Mouse (Mus musculus) midbrain, embryonic 15.5 days (tissue): Measurements from ENCODE around the gene Fads2. TPM values are rescaled to one million over a fixed set of nuclear protein-coding genes. Genes with fewer than 3 reads are reported as not detected.

Experiments
- ATAC-seq: fragments of 200-750 bp; cut with Nextera tagmentation; replicated peaks from 2 replicates; pipeline ENCODE4 v1.8.0; 2017; ENCODE audit warnings: moderate TSS enrichment
- H3K27ac ChIP-seq: fragments of 300-500 bp; sonication (generic); 2 replicates; pipeline ENCODE4 v1.5.1; 2015; ENCODE audit warnings: mild to moderate bottlenecking, inconsistent platforms
- H3K27me3 ChIP-seq: fragments of 300-500 bp; sonication (generic); replicated peaks from 2 replicates; pipeline ENCODE4 v1.6.1; 2015; ENCODE audit warnings: inconsistent platforms
- H3K36me3 ChIP-seq: fragments of 300-500 bp; sonication (generic); replicated peaks from 2 replicates; pipeline ENCODE4 v1.6.1; 2015; ENCODE audit warnings: inconsistent platforms
- H3K4me1 ChIP-seq: fragments of 300-500 bp; sonication (generic); 2 replicates; pipeline ENCODE4 v1.6.1; 2015; ENCODE audit warnings: inconsistent platforms
- H3K4me2 ChIP-seq: fragments of 300-500 bp; sonication (generic); 2 replicates; pipeline ENCODE4 v1.6.1; 2015; ENCODE audit warnings: inconsistent platforms, mild to moderate bottlenecking, moderate library complexity
- H3K4me3 ChIP-seq: fragments of 300-500 bp; sonication (generic); 2 replicates; pipeline ENCODE4 v1.5.1; 2015; ENCODE audit warnings: mild to moderate bottlenecking, inconsistent platforms
- H3K9ac ChIP-seq: fragments of 300-500 bp; sonication (generic); 2 replicates; pipeline ENCODE4 v1.6.1; 2015; ENCODE audit warnings: mild to moderate bottlenecking, inconsistent platforms
- H3K9me3 ChIP-seq: fragments of 300-500 bp; sonication (generic); 2 replicates; pipeline ENCODE4 v1.6.1; 2016; ENCODE audit warnings: inconsistent platforms
- WGBS: fragments of 180-500 bp; shearing (Covaris S2); methylation state at CpG from one replicate; pipeline ENCODE4 v1.1.7; 2015; ENCODE audit warnings: mixed read lengths; 5-methylcytosine and 5-hydroxymethylcytosine counted together
- polyA plus RNA-seq: library from polyadenylated mRNA; unstranded; fragments of >200 nt; fragmentation: Nextera tagmentation; extraction: Ambion mirVana; gene quantifications from 2 replicates; pipeline ENCODE4 v1.2.1, GENCODE M21; 2015

Fads2 gene
- polyA plus RNA-seq, 1 experiment from 2014 or later, result 215 TPM

DNA sequence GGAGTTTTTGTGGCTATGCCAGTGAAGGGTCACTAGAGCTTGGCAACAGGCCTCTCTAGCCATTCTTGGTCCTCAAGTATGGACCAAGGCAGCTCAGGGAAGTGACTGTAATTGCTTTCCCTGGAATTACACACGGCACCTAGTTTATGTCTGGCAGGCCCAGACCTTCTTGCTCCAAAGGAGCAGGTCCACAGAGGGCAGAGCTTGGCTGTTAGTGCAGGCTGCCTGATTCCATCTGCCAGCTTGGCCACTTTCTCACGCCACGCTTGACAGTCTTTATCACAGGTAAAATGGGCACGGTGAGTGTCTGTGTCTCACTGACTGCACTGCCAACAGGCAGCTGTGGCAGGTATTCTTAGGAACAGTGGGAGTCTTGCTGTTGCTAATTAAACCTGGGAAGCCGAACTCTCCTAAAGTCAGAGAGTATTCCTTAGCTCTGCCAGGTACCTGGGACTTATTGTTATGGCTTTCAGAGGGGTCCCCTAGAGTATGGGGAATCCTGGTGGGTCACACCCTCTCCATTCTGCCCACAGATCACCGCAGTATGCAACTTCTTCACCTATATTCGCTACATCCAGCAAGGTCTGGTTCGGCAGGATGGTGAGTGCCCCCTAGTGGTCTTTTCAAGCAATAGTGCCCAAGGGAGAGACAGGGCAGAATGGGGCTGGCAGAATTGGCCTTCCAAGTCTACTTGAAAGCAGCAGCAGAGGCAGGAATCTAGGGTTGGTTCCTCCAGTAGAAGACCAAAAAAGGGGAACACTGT, 68.2 kb downstream of the Fads2 start:
- Histone ChIP-seq H3K4me3 (no peak overlapping the region), H3K4me2 (no peak overlapping the region), H3K27ac (no peak overlapping the region), H3K9ac (no peak overlapping the region), H3K4me1 (no peaks in the 10 kb centered on the region), H3K27me3 (no peaks in the 10 kb centered on the region), H3K9me3 (no peaks in the 10 kb centered on the region), H3K36me3 (no peaks in the 10 kb centered on the region)
- WGBS, result 33% methylated on average over 8 of the region's 8 CpGs
- peak; percentile 57 for ATAC-seq

GRCm38 (mm10) chr19:10029746-10030145, 71.8 kb downstream of the Fads2 start:
- Histone ChIP-seq H3K9me3 (no peaks in the 10 kb centered on the region), H3K4me1 (0 out of 2 replicates have a peak, but pooled peaks cover 8% of the 10 kb centered on the region), H3K4me2 (no peak overlapping the region), H3K27ac (no peak overlapping the region), H3K4me3 (no peak overlapping the region), H3K27me3 (no peaks in the 10 kb centered on the region), H3K36me3 (no peaks in the 10 kb centered on the region), H3K9ac (no peak overlapping the region)
- no peak for ATAC-seq
- WGBS, result 84% methylated on average over 2 of the region's 2 CpGs

GRCm38 (mm10) chr19:10025169-10025875, 76.2 kb downstream of the Fads2 start:
- Histone ChIP-seq H3K4me3 (no peak overlapping the region), H3K9ac (no peak overlapping the region), H3K4me2 (no peak overlapping the region), H3K36me3 (no peaks in the 10 kb centered on the region), H3K27me3 (no peaks in the 10 kb centered on the region), H3K27ac (peak overlapping the region; percentile 21; the same call in 1 of the 2 replicates), H3K4me1 (0 out of 2 replicates have a peak, but pooled peaks cover 8% of the 10 kb centered on the region), H3K9me3 (no peaks in the 10 kb centered on the region)
- 0 out of 2 replicates have a peak, but pooled peaks have one; percentile 31 for ATAC-seq
- 24% methylated on average over 8 of the region's 8 CpGs for WGBS

- H3K9me3 ChIP-seq, result no peaks in the 10 kb centered on the region
- whole genome bisulfite sequencing, result 69% methylated on average over 9 of the region's 9 CpGs
- no peak for ATAC-seq
Observed at GRCm38 (mm10) chr19:10023304-10023758, 78.2 kb downstream of the Fads2 start.

GRCm38 (mm10) chr19:10022414-10023303, 78.9 kb downstream of the Fads2 start:
- WGBS, result 68% methylated on average over 5 of the region's 5 CpGs
- H3K27me3 ChIP-seq, result no peaks in the 10 kb centered on the region
- H3K9me3 ChIP-seq, result no peaks in the 10 kb centered on the region
- peaks cover 27% of the 10 kb centered on the region for H3K4me1 ChIP-seq
- no peak overlapping the region; the same call in 1 of the 2 replicates for H3K27ac ChIP-seq
- no peak for ATAC-seq
- H3K4me2 ChIP-seq, result no peak overlapping the region
- no peak overlapping the region for H3K4me3 ChIP-seq
- no peaks in the 10 kb centered on the region for H3K36me3 ChIP-seq
- no peak overlapping the region for H3K9ac ChIP-seq

More at GRCm38 (mm10) chr19:10023304-10023758, 78.2 kb downstream of the Fads2 start:
- no peak overlapping the region; the same call in 1 of the 2 replicates for H3K27ac ChIP-seq
- H3K9ac ChIP-seq, result no peak overlapping the region
- H3K36me3 ChIP-seq, result no peaks in the 10 kb centered on the region
- H3K4me1 ChIP-seq, result peaks cover 20% of the 10 kb centered on the region
- H3K4me3 ChIP-seq, result no peak overlapping the region
- H3K4me2 ChIP-seq, result no peak overlapping the region
- H3K27me3 ChIP-seq, result no peaks in the 10 kb centered on the region

- H3K4me1 ChIP-seq, result peaks cover 30% of the 10 kb centered on the region
- ATAC-seq, result no peak
- 83% methylated on average over 2 of the region's 2 CpGs for WGBS
Observed at GRCm38 (mm10) chr19:10021981-10022380, 79.6 kb downstream of the Fads2 start.

GRCm38 (mm10) chr19:10019214-10019760, 82.3 kb downstream of the Fads2 start:
- Histone ChIP-seq H3K4me3 (peak overlapping the region; percentile 74), H3K36me3 (no peaks in the 10 kb centered on the region), H3K9ac (no peak overlapping the region), H3K9me3 (no peaks in the 10 kb centered on the region), H3K27me3 (no peaks in the 10 kb centered on the region), H3K27ac (no peak overlapping the region), H3K4me2 (peak overlapping the region; percentile 98), H3K4me1 (peaks cover 23% of the 10 kb centered on the region)
- 84% methylated on average over 4 of the region's 4 CpGs for WGBS
- ATAC-seq, result no peak

More at GRCm38 (mm10) chr19:10021981-10022380, 79.6 kb downstream of the Fads2 start:
- Histone ChIP-seq H3K4me3 (no peak overlapping the region), H3K27me3 (no peaks in the 10 kb centered on the region), H3K36me3 (no peaks in the 10 kb centered on the region), H3K4me2 (no peak overlapping the region), H3K9me3 (no peaks in the 10 kb centered on the region), H3K9ac (no peak overlapping the region), H3K27ac (no peak overlapping the region)

- Histone ChIP-seq H3K4me3 (peak overlapping the region; percentile 74), H3K9ac (peak overlapping the region; percentile 76), H3K9me3 (no peaks in the 10 kb centered on the region), H3K4me1 (peaks cover 23% of the 10 kb centered on the region), H3K4me2 (peak overlapping the region; percentile 98), H3K27me3 (no peaks in the 10 kb centered on the region), H3K36me3 (no peaks in the 10 kb centered on the region), H3K27ac (no peak overlapping the region)
- 0% methylated on average over 3 of the region's 3 CpGs for WGBS
- ATAC-seq, result no peak; the same call in 1 of the 2 replicates
Observed at GRCm38 (mm10) chr19:10018527-10018818, 83.1 kb downstream of the Fads2 start.

DNA sequence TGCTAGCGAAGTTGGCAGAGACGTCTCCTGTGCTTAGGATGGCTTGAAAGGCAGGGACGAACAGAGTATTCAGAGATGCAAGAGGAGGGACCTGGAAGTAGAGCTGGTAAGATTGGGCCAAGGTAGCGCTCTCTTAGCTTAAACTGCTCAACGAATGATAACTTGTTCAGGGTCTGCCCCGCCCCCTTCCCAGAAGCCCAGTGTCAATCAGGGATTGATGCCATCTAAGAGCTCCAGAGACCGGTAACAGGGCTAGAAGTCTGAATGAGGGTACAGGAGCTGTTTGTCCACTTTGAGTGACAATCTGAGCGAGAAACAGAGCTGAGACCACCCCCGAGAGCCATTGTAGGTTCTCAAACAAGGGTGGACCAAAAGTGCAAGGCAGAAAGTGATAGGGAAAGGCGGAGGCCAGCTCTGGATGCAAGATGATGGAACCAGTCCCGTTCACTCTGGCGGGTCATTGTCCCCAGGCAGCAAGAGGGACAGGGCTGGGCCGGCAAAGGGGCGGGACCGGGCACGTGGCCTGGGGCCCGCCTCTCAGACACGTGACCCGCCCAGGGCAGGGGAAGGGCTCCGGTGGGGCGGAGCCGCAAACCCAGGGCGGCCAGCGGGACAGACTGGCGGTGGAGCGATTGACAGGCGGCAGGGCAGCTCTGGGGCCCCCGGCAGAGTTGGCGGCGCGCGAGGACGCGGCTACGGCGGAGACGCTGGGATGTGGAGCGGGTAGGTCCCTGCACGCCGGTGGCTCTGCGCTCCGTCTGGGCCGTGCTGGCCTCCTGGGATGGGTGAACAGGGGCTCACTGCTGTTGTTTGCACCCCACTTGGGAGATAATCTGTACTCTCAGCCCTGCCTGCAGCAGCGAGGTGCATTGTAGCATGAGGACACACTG, 83.7 kb downstream of the Fads2 start:
- H3K27me3 ChIP-seq, result no peaks in the 10 kb centered on the region
- no peaks in the 10 kb centered on the region for H3K36me3 ChIP-seq
- peaks cover 23% of the 10 kb centered on the region for H3K4me1 ChIP-seq
- no peaks in the 10 kb centered on the region for H3K9me3 ChIP-seq
- peak overlapping the region; percentile 98 for H3K4me2 ChIP-seq
- ATAC-seq, result peak; percentile 96
- peak overlapping the region; percentile 74 for H3K4me3 ChIP-seq
- peak overlapping the region; percentile 68 for H3K27ac ChIP-seq
- peak overlapping the region; percentile 76 for H3K9ac ChIP-seq
- WGBS, result 5% methylated on average over 44 of the region's 44 CpGs

DNA sequence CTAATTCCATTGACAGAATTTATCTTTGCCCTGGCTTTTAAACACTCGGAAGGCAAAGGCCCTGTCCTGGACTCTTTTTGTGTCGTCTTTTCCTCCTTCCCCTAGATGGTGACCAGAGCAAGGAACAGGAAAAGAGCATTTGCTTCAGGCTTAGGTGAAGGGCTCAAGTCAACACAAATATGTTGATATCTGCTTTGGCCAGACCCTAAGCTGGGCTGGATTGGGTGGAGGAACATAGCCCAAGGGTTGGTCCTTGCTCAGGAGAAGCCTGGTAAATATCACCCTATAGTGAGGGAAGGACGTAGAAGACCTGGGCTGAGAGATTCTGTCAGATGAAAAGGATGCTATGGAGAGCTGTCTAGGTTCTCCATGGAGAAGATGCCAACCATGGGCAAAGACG, 85.4 kb downstream of the Fads2 start:
- Histone ChIP-seq H3K27ac (no peak overlapping the region), H3K4me2 (no peak overlapping the region), H3K9ac (no peak overlapping the region), H3K36me3 (no peaks in the 10 kb centered on the region), H3K9me3 (no peaks in the 10 kb centered on the region), H3K4me3 (no peak overlapping the region), H3K4me1 (peaks cover 23% of the 10 kb centered on the region), H3K27me3 (no peaks in the 10 kb centered on the region)
- WGBS, result 87% methylated on average over 4 of the region's 4 CpGs
- ATAC-seq, result no peak

DNA sequence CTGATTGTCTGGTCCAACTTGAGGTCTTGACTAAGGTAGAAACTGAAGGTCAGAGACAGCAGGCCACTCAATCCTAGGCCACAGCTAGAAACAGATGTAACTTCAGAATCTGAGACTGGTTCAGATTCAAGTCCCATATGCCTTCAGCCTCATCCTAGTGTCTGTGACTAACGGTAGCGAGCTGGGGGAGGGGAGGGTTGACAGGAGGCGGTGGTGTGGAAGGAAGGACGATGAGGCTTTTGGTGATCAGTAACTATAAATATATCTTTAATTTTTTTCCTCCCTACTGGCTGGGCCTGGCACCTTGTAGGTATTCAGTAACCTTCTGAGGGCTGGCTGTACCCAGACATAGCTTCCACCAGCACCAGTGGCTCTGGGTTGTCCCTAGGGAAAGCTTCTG, 86.1 kb downstream of the Fads2 start:
- ATAC-seq, result no peak
- H3K27me3 ChIP-seq, result no peaks in the 10 kb centered on the region
- no peak overlapping the region for H3K4me3 ChIP-seq
- H3K27ac ChIP-seq, result no peak overlapping the region
- H3K4me1 ChIP-seq, result peaks cover 23% of the 10 kb centered on the region
- no peak overlapping the region for H3K9ac ChIP-seq
- H3K4me2 ChIP-seq, result no peak overlapping the region
- no peaks in the 10 kb centered on the region for H3K9me3 ChIP-seq
- H3K36me3 ChIP-seq, result no peaks in the 10 kb centered on the region
- WGBS, result 85% methylated on average over 4 of the region's 4 CpGs
